Mouse (Mus musculus): ENCODE measurements around the gene 4931406P16Rik. TPM values are rescaled to one million over a fixed set of nuclear protein-coding genes. Genes with fewer than 3 reads are reported as not detected.
A peak's percentile ranks its signal among the peaks of the same experiment; 100 is the strongest.
"Not testable (repeated sequence)": the region's sequence is repeated elsewhere in the genome, so short reads cannot be mapped to it uniquely, and the experiment has no call there.

Gene 4931406P16Rik
- polyA plus RNA-seq, 1 experiment from 2014 or later: 30.5 TPM

GRCm38 (mm10) chr7:34336545-34336944 is 23.2 kb upstream of the 4931406P16Rik start:
- not testable (repeated sequence) for H3K27me3 ChIP-seq; H3K4me2 ChIP-seq; H3K9ac ChIP-seq; ATAC-seq (ENCODE audit: insufficient number of reproducible peaks, low FRiP score, low TSS enrichment, low read depth); H3K9me3 ChIP-seq; H3K4me3 ChIP-seq; H3K27ac ChIP-seq
- 95% methylated on average over 1 of the region's 1 CpGs for WGBS
- Histone ChIP-seq H3K4me1 (peaks cover 10% of the 10 kb centered on the region; the same call in 1 of the 2 replicates), H3K36me3 (peaks cover 16% of the 10 kb centered on the region)

GRCm38 (mm10) chr7:34327493-34327892 is 14.1 kb upstream of the 4931406P16Rik start:
- no peaks in the 10 kb centered on the region for H3K27me3 ChIP-seq
- H3K9ac ChIP-seq: no peak overlapping the region
- ATAC-seq (ENCODE audit: insufficient number of reproducible peaks, low FRiP score, low TSS enrichment, low read depth): no peak
- no peaks in the 10 kb centered on the region for H3K4me1 ChIP-seq
- no peak overlapping the region for H3K27ac ChIP-seq
- H3K4me2 ChIP-seq: no peak overlapping the region
- H3K4me3 ChIP-seq: no peak overlapping the region
- 40% methylated on average over 3 of the region's 3 CpGs for WGBS
- no peaks in the 10 kb centered on the region for H3K36me3 ChIP-seq
- H3K9me3 ChIP-seq: 0 out of 2 replicates have a peak, but pooled peaks cover 4% of the 10 kb centered on the region

DNA sequence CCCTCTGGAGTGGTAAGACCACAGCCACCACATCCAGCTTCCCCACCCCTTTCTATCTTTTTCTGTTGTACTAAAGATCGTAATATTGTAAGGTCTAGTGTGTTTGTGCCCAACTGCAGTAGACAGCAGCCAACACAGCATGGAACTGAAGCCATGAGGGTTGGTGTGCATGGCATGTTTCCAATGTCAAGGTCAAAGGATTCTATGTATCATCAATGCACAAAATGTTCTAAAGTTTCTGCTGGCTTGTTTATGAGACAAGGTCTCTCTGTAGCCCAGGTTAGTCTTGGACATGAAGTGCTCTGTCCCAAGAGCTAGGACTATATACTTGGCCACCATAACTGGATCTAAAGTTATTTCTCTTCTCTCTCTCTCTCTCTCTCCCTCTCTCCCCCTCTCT is 11.5 kb upstream of the 4931406P16Rik start:
- no peaks in the 10 kb centered on the region for H3K4me1 ChIP-seq
- H3K9ac ChIP-seq: no peak overlapping the region
- H3K27ac ChIP-seq: no peak overlapping the region
- no peaks in the 10 kb centered on the region for H3K36me3 ChIP-seq
- no peak overlapping the region for H3K4me2 ChIP-seq
- H3K4me3 ChIP-seq: no peak overlapping the region
- H3K9me3 ChIP-seq: 0 out of 2 replicates have a peak, but pooled peaks cover 4% of the 10 kb centered on the region
- H3K27me3 ChIP-seq: no peaks in the 10 kb centered on the region
- ATAC-seq (ENCODE audit: insufficient number of reproducible peaks, low FRiP score, low TSS enrichment, low read depth): no peak
- 97% methylated on average over 1 of the region's 1 CpGs for WGBS

DNA sequence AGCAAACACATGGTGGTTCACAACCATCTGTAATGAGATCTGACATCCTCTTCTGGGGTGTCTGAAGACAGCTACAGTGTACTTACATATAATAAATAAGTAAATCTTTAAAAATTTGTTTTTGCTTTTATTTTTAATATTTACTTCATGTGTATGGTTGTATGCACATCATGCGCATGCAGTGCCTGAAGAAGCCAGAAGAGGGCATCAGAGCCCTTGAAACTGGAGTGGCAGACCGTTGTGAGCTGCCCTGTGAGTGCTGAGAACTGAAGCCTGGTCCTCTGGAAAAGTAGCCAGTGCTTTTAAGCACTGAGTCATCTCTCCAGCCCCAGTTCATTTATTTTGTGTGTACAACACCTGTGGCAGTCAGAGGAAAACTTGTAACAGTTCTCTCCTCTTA is 10.7 kb upstream of the 4931406P16Rik start:
- Histone ChIP-seq H3K4me3 (no peak overlapping the region), H3K27me3 (no peaks in the 10 kb centered on the region), H3K4me1 (peaks cover 3% of the 10 kb centered on the region; the same call in 1 of the 2 replicates), H3K4me2 (no peak overlapping the region), H3K9ac (no peak overlapping the region), H3K27ac (no peak overlapping the region), H3K9me3 (0 out of 2 replicates have a peak, but pooled peaks cover 4% of the 10 kb centered on the region), H3K36me3 (no peaks in the 10 kb centered on the region)
- 88% methylated on average over 2 of the region's 2 CpGs for WGBS
- no peak for ATAC-seq (ENCODE audit: insufficient number of reproducible peaks, low FRiP score, low TSS enrichment, low read depth)

GRCm38 (mm10) chr7:34323351-34323750 is 10.0 kb upstream of the 4931406P16Rik start:
- H3K4me2 ChIP-seq: no peak overlapping the region
- 57% methylated on average over 8 of the region's 8 CpGs for WGBS
- H3K4me3 ChIP-seq: no peak overlapping the region
- H3K27me3 ChIP-seq: no peaks in the 10 kb centered on the region
- no peaks in the 10 kb centered on the region for H3K36me3 ChIP-seq
- peaks cover 8% of the 10 kb centered on the region for H3K4me1 ChIP-seq
- H3K9me3 ChIP-seq: 0 out of 2 replicates have a peak, but pooled peaks cover 4% of the 10 kb centered on the region
- ATAC-seq (ENCODE audit: insufficient number of reproducible peaks, low FRiP score, low TSS enrichment, low read depth): no peak
- no peak overlapping the region for H3K27ac ChIP-seq
- H3K9ac ChIP-seq: no peak overlapping the region

GRCm38 (mm10) chr7:34321958-34322357 is 8.6 kb upstream of the 4931406P16Rik start:
- no peak overlapping the region for H3K9ac ChIP-seq
- H3K36me3 ChIP-seq: no peaks in the 10 kb centered on the region
- H3K4me3 ChIP-seq: no peak overlapping the region
- no peak overlapping the region for H3K27ac ChIP-seq
- H3K9me3 ChIP-seq: 0 out of 2 replicates have a peak, but pooled peaks cover 4% of the 10 kb centered on the region
- no peak overlapping the region for H3K4me2 ChIP-seq
- WGBS: 88% methylated on average over 4 of the region's 4 CpGs
- no peak for ATAC-seq (ENCODE audit: insufficient number of reproducible peaks, low FRiP score, low TSS enrichment, low read depth)
- no peaks in the 10 kb centered on the region for H3K27me3 ChIP-seq
- H3K4me1 ChIP-seq: peaks cover 17% of the 10 kb centered on the region

GRCm38 (mm10) chr7:34321119-34321518 is 7.8 kb upstream of the 4931406P16Rik start:
- Histone ChIP-seq H3K27ac (no peak overlapping the region), H3K4me1 (peaks cover 17% of the 10 kb centered on the region), H3K9me3 (0 out of 2 replicates have a peak, but pooled peaks cover 4% of the 10 kb centered on the region), H3K36me3 (no peaks in the 10 kb centered on the region), H3K9ac (no peak overlapping the region), H3K4me2 (no peak overlapping the region), H3K4me3 (no peak overlapping the region), H3K27me3 (no peaks in the 10 kb centered on the region)
- no peak for ATAC-seq (ENCODE audit: insufficient number of reproducible peaks, low FRiP score, low TSS enrichment, low read depth)
- WGBS: 79% methylated on average over 5 of the region's 5 CpGs

- no peak overlapping the region for H3K27ac ChIP-seq
- no peaks in the 10 kb centered on the region for H3K36me3 ChIP-seq
- 52% methylated on average over 3 of the region's 3 CpGs for WGBS
- no peak for ATAC-seq (ENCODE audit: insufficient number of reproducible peaks, low FRiP score, low TSS enrichment, low read depth)
- H3K4me2 ChIP-seq: no peak overlapping the region
- no peak overlapping the region for H3K4me3 ChIP-seq
- H3K4me1 ChIP-seq: peaks cover 17% of the 10 kb centered on the region
- 0 out of 2 replicates have a peak, but pooled peaks cover 4% of the 10 kb centered on the region for H3K9me3 ChIP-seq
- H3K27me3 ChIP-seq: no peaks in the 10 kb centered on the region
- no peak overlapping the region for H3K9ac ChIP-seq
Observed at GRCm38 (mm10) chr7:34319957-34320356, 6.6 kb upstream of the 4931406P16Rik start.

DNA sequence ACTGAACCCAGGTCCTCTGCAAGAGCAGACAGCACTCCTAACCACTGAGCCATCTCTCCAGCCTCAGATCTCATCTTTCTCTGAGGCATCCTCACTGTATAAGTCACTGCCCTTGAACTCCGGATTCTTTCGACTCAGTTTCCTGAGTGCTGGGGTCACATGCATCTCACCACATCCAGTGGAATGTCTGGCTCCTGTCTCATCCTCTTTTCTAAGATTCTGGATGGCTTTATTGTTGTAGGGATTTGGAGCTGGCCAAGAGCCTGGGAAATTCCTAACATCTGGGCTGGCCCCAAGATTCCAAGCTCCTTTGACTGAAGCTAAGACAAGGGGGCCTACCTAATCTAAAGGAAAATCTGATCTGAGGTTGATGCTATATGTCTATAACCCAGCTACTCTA is 5.8 kb upstream of the 4931406P16Rik start:
- Histone ChIP-seq H3K27ac (peak overlapping the region; percentile 89), H3K36me3 (no peaks in the 10 kb centered on the region), H3K27me3 (no peaks in the 10 kb centered on the region), H3K9me3 (0 out of 2 replicates have a peak, but pooled peaks cover 2% of the 10 kb centered on the region), H3K4me3 (no peak overlapping the region), H3K4me2 (no peak overlapping the region), H3K4me1 (peaks cover 17% of the 10 kb centered on the region), H3K9ac (no peak overlapping the region)
- ATAC-seq (ENCODE audit: insufficient number of reproducible peaks, low FRiP score, low TSS enrichment, low read depth): no peak
- 53% methylated on average over 2 of the region's 2 CpGs for WGBS

- Histone ChIP-seq H3K9me3 (no peaks in the 10 kb centered on the region), H3K9ac (no peak overlapping the region), H3K36me3 (no peaks in the 10 kb centered on the region), H3K27ac (peak overlapping the region; percentile 89), H3K27me3 (no peaks in the 10 kb centered on the region), H3K4me3 (no peak overlapping the region), H3K4me2 (no peak overlapping the region), H3K4me1 (peaks cover 17% of the 10 kb centered on the region)
- WGBS: 23% methylated on average over 7 of the region's 7 CpGs
- ATAC-seq (ENCODE audit: insufficient number of reproducible peaks, low FRiP score, low TSS enrichment, low read depth): peak; percentile 86
Observed at GRCm38 (mm10) chr7:34317901-34318476, 4.6 kb upstream of the 4931406P16Rik start.

DNA sequence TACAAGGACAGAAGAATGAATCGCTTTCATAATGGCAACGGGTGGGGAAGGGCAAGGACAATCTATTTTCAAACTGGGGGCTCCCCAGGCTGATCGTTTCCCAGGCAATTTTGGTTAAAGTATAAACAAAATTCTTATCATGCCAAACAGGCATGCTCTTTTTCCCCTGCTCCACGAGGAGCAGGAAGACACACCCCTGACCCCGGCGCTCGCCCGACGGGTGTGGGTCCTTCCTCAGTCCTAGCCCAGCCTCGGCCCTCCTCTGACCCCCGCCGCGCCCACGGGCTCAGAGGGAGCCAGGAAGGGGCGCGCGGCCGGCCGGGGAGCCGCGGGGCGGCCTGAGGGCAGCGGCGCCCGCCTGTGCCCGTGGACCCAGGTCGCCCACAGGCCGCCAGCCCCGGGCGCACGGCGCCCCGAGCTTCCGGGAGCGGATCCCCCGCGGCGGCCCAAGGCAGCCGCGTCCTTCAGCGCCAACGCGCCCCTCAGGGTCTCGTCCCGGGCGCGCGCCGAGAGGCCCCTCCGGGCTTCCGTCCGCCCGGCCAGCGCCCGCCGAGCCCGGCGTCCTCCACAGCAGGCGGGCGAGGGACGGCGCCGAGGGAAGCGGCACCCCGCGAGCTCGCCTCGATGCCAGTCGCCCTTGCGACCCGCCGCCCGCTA is 437 bp downstream of the 4931406P16Rik start:
- Histone ChIP-seq H3K27ac (peak overlapping the region; percentile 84), H3K4me1 (peaks cover 10% of the 10 kb centered on the region), H3K36me3 (no peaks in the 10 kb centered on the region), H3K9me3 (no peaks in the 10 kb centered on the region), H3K9ac (peak overlapping the region; percentile 93), H3K4me2 (peak overlapping the region; percentile 70), H3K27me3 (no peaks in the 10 kb centered on the region), H3K4me3 (peak overlapping the region; percentile 92)
- WGBS: under 1% methylated on average over 55 of the region's 73 CpGs
- ATAC-seq (ENCODE audit: insufficient number of reproducible peaks, low FRiP score, low TSS enrichment, low read depth): peak; percentile 68

DNA sequence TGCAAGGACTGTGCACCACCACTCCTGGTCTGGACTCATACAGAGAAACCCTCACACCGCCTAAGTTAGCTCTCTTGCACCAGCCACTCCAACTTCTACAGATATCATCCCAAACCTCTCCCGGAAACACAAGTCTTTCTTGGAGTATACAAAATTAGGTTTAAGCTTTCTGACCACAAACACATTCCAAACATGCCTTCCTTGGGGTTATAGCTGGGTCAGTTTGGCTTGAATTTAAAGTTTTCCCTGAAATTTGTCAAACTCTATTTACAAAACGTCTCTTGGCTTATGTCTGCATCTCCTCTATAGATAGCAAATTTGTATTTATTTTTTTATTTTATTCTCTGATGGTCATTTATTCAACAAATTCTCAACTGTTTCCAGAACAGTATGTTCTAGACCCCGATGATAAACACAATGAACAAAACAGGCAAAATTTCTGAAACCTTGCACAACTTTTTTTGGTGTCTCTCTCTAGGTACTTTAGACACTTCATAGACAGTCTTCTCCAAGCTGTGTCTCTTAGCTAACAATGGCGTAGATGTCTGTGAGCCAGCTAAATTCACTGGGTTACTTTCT is 4.1 kb downstream of the 4931406P16Rik start:
- H3K36me3 ChIP-seq: no peaks in the 10 kb centered on the region
- no peak overlapping the region for H3K27ac ChIP-seq
- no peaks in the 10 kb centered on the region for H3K9me3 ChIP-seq
- H3K27me3 ChIP-seq: no peaks in the 10 kb centered on the region
- no peak for ATAC-seq (ENCODE audit: insufficient number of reproducible peaks, low FRiP score, low TSS enrichment, low read depth)
- WGBS: 65% methylated on average over 5 of the region's 5 CpGs
- H3K4me2 ChIP-seq: no peak overlapping the region
- no peak overlapping the region for H3K4me3 ChIP-seq
- no peak overlapping the region for H3K9ac ChIP-seq
- H3K4me1 ChIP-seq: peaks cover 6% of the 10 kb centered on the region; the same call in 1 of the 2 replicates
